Mouse (Mus musculus) megakaryocyte, embryonic 14.5 days (primary cell): ENCODE measurements around the gene Avp.

Source experiments
- FLI1 ChIP-seq: IDR thresholded peaks from 2 replicates; pipeline ENCODE4 v1.6.1; 2012; ENCODE audit warnings: low read length, inconsistent platforms, mixed read lengths
- GATA1 ChIP-seq: IDR thresholded peaks from 3 replicates; pipeline ENCODE4 v1.6.1; 2012; ENCODE audit warnings: mixed read lengths, low read length, inconsistent platforms, borderline replicate concordance

- TF ChIP-seq GATA1 = no peak
- no peak for TF ChIP-seq FLI1
Observed at GRCm38 (mm10) chr2:130574960-130575359, 7.4 kb downstream of the Avp start.
